In genomic region chr2:126416772-126417171, GRCm38 (mm10) we compare ENCODE assay signal across 32 mouse cellular contexts.
"Had no signal": no experiment of that assay in that cellular context is flagged by ENCODE, and none has a peak within 500 bp of the region (broad histone marks: within the 10 kb centered on the region; RNA-seq: fewer than 3 reads in every experiment).

No protein-coding gene starts in this region.

- H3K36me3 ChIP-seq: limb, embryonic 10.5 days; limb, embryonic 12.5 days; limb, embryonic 13.5 days; limb, embryonic 15.5 days; liver, embryonic 13.5 days; liver, embryonic 15.5 days; lung, embryonic 15.5 days; midbrain, embryonic 10.5 days; midbrain, embryonic 12.5 days; midbrain, embryonic 13.5 days; midbrain, embryonic 15.5 days; neural tube, embryonic 12.5 days had no signal

- H3K4me3 ChIP-seq: left cerebral cortex, adult 2 months; limb, embryonic 10.5 days; limb, embryonic 12.5 days; limb, embryonic 13.5 days; limb, embryonic 15.5 days; liver, embryonic 13.5 days; liver, embryonic 15.5 days; lung, embryonic 15.5 days; megakaryocyte, embryonic 14.5 days; midbrain, embryonic 10.5 days; midbrain, embryonic 12.5 days; midbrain, embryonic 13.5 days; midbrain, embryonic 15.5 days; myocyte; neural tube, embryonic 12.5 days had no signal

- H3K4me2 ChIP-seq: limb, embryonic 12.5 days; limb, embryonic 13.5 days; limb, embryonic 15.5 days; liver, embryonic 11.5 days; liver, embryonic 13.5 days; liver, embryonic 15.5 days; lung, embryonic 14.5 days; lung, embryonic 15.5 days; midbrain, embryonic 11.5 days; midbrain, embryonic 12.5 days; midbrain, embryonic 13.5 days; midbrain, embryonic 15.5 days; neural tube, embryonic 12.5 days had no signal

- H3K9ac ChIP-seq: limb, embryonic 12.5 days; limb, embryonic 13.5 days; limb, embryonic 15.5 days; liver, embryonic 13.5 days; liver, embryonic 14.5 days; liver, embryonic 15.5 days; liver, postnatal 0 days; lung, embryonic 14.5 days; lung, embryonic 15.5 days; midbrain, embryonic 12.5 days; midbrain, embryonic 13.5 days; midbrain, embryonic 15.5 days; neural tube, embryonic 12.5 days had no signal

- H3K9me3 ChIP-seq: limb, embryonic 10.5 days; limb, embryonic 12.5 days; limb, embryonic 13.5 days; limb, embryonic 15.5 days; liver, embryonic 13.5 days; liver, embryonic 15.5 days; lung, embryonic 15.5 days; megakaryocyte, embryonic 14.5 days; midbrain, embryonic 10.5 days; midbrain, embryonic 12.5 days; midbrain, embryonic 13.5 days; midbrain, embryonic 15.5 days; neural tube, embryonic 12.5 days had no signal

- H3K27me3 ChIP-seq: limb, embryonic 12.5 days; limb, embryonic 13.5 days; limb, embryonic 15.5 days; liver, embryonic 13.5 days; liver, embryonic 15.5 days; lung, embryonic 15.5 days; megakaryocyte, embryonic 14.5 days; midbrain, embryonic 12.5 days; midbrain, embryonic 13.5 days; midbrain, embryonic 15.5 days; neural tube, embryonic 12.5 days had no signal

- ATAC-seq: liver, postnatal 0 days; lung, postnatal 0 days; midbrain, embryonic 13.5 days; midbrain, embryonic 15.5 days; midbrain, embryonic 16.5 days had no signal

- H3K27ac ChIP-seq: left cerebral cortex, adult 2 months; limb, embryonic 10.5 days; limb, embryonic 12.5 days; limb, embryonic 13.5 days; limb, embryonic 15.5 days; liver, embryonic 13.5 days; liver, embryonic 14.5 days; liver, embryonic 15.5 days; lung, embryonic 15.5 days; macrophage; midbrain, embryonic 10.5 days; midbrain, embryonic 12.5 days; midbrain, embryonic 13.5 days; midbrain, embryonic 15.5 days; neural tube, embryonic 12.5 days had no signal

- DNase-seq: left cerebral cortex, postnatal 4 days; liver; liver, embryonic 13.5 days; liver, postnatal 0 days; lung, adult 18-20 months; lung, adult 2 months; lung, postnatal 10 days; lung, postnatal 14 days; lung, postnatal 36 days; lung, postnatal 4 days; midbrain, embryonic 14.5 days had no signal

- H3K4me1 ChIP-seq: limb, embryonic 12.5 days; limb, embryonic 13.5 days; limb, embryonic 15.5 days; liver, embryonic 13.5 days; liver, embryonic 15.5 days; lung, embryonic 15.5 days; midbrain, embryonic 10.5 days; midbrain, embryonic 12.5 days; midbrain, embryonic 13.5 days; midbrain, embryonic 15.5 days; neural tube, embryonic 12.5 days had no signal
